Mouse (Mus musculus) bone marrow macrophage, adult 2 months (primary cell): ENCODE data around the gene Sipa1l3.

ENCODE experiments used
- CTCF ChIP-seq: IDR thresholded peaks from 2 replicates; pipeline ENCODE4 v1.5.1; 2012; ENCODE audit warnings: low read depth, mild to moderate bottlenecking, low read length, moderate library complexity
- POLR2A ChIP-seq: IDR thresholded peaks from 2 replicates; pipeline ENCODE4 v1.6.1; 2012; ENCODE audit warnings: mild to moderate bottlenecking, low read depth, low read length, borderline replicate concordance

- TF ChIP-seq CTCF (no peak), POLR2A (no peak)
Measured at GRCm38 (mm10) chr7:29492992-29493391, 25.4 kb downstream of the Sipa1l3 start.
